Mouse (Mus musculus): ENCODE measurements around the gene Hoxa6.

GRCm38 (mm10) chr6:52159164-52159761 is 49.3 kb downstream of the Hoxa6 start:
- TF ChIP-seq POLR2A (IDR thresholded peaks at IDR 0.05; ENCODE audit: borderline replicate concordance, extremely low read depth, insufficient read depth, insufficient read length, poor library complexity, severe bottlenecking) (no peak), CTCF (IDR thresholded peaks at IDR 0.05; ENCODE audit: borderline replicate concordance, extremely low read depth, insufficient read depth, insufficient read length) (no peak)
